Mouse (Mus musculus) C3H10T1/2 (cell line): Measurements from ENCODE around the gene Rab32. TPM values are rescaled to one million over a fixed set of nuclear protein-coding genes. Genes with fewer than 3 reads are reported as not detected.

Experiments
- polyA plus RNA-seq, 2 experiments: library from polyadenylated mRNA; unstranded; fragments of >200 nt; fragmentation: generic; extraction: Trizol; gene quantifications; one replicate each; pipeline ENCODE4 v1.2.1; 2012; ENCODE audit warnings: missing spikeins in 2 of 2

Gene Rab32
- 10 to 100 TPM; 10.5 to 19.4 TPM for polyA plus RNA-seq

DNA sequence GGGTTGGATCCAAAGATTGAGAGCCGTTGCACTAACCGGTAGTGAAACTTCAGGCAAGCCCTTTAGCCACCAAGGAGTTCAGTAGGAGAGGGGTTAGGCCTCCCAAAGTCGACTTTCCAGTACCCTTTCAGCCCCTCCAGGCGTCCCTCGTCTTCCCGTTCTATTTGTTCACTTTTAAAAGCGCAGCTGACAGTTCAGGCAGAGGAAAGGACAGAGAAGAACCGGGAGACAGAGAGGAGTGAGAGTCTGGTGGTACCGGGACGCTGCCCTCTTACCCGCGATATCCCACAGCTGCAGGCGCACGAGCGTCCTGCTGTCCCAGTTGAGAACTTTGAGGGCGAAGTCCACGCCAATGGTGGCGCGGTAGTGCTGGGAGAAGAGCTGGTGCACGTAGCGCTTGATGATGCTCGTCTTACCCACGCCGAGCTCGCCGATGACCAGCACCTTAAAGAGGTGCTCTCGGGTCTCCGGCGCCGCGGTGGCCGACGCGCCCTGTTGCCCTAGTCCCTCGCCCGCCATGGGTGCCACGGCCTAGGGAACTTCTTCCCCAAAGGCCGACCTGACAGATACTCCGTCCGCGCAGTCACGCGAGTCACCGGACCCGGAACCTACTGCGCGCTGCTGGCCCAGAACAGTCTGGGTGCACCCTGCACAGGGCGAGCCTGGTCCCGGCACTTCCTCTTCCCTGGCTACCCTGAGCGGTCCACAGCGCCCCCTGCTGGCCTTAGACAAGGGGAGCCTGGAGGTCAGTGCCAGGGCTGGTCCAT is at the start of gene Rab32:
Gene Rab32, minus strand, starts transcription at position 696 of the 767 bp plus-strand sequence.

Other genes with a start within 250 kb of the Rab32 start
- under 1 TPM; 0.01 to 0.02 TPM for gene Adgb, start 85.9 kb downstream of the Rab32 start, polyA plus RNA-seq
- not detected for gene Gm10944, start 123.1 kb upstream of the Rab32 start, polyA plus RNA-seq